Mouse (Mus musculus): ENCODE data around the gene Gnb1. TPM values are rescaled to one million over a fixed set of nuclear protein-coding genes. Genes with fewer than 3 reads are reported as not detected.

Gene Gnb1
- polyA plus RNA-seq, 1 experiment from 2014 or later, result 376 TPM

DNA sequence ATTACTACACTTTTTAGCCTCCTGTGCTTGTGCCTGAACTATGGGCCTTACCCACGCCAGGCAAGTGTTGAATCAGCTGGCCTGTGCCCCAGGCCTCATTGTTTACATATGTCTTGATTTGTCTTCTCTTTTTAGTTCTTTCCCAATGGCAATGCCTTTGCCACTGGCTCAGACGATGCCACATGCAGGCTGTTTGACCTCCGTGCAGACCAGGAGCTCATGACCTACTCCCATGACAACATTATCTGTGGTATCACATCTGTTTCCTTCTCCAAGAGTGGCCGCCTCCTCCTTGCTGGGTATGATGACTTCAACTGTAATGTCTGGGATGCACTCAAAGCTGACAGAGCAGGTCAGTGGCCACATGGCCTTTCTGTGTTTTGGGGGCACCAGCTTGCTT lies 63.7 kb downstream of the Gnb1 start:
- Histone ChIP-seq H3K27me3 (ENCODE audit: insufficient read depth, low read length) (no peaks in the 10 kb centered on the region), H3K4me3 (replicated peaks; ENCODE audit: low read depth, low read length) (no peak overlapping the region), H3K36me3 (ENCODE audit: insufficient read depth, low read length) (peaks cover 78% of the 10 kb centered on the region), H3K9me3 (replicated peaks; ENCODE audit: low read length) (no peaks in the 10 kb centered on the region), H3K4me1 (replicated peaks; ENCODE audit: insufficient read depth, low read length) (no peaks in the 10 kb centered on the region), H3K9ac (ENCODE audit: low read depth, low read length) (no peak overlapping the region), H3K4me2 (ENCODE audit: low read length) (no peak overlapping the region), H3K27ac (no peak overlapping the region)
- ATAC-seq (replicated peaks; ENCODE audit: low FRiP score, low read depth) (no peak), DNase-seq (ENCODE audit: low spot score) (no peak)
- 73% methylated on average over 4 of the region's 4 CpGs for WGBS
- no peak for TF ChIP-seq CTCF (IDR thresholded peaks at IDR 0.05; ENCODE audit: low read depth)

DNA sequence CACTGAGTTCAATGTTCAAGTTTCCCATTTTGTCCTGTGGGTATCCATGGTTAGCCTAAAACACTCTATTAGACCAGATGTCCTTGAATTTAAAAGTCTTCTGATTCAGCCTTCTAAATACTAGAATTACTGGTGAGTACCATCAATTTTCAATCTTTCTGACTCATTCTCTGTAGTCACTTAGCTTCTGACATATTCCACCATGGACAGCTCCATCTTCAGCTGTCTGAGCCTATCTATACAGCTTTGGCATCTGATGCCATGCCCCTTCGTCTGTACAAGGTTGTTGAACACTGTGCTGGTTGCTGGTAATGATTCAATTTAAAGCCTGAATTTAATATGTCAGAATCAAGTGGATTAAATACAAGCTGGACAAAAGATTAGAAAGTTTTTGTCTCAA lies 64.3 kb downstream of the Gnb1 start:
- TF ChIP-seq CTCF (IDR thresholded peaks at IDR 0.05; ENCODE audit: low read depth), result no peak
- Histone ChIP-seq H3K27me3 (ENCODE audit: insufficient read depth, low read length) (no peaks in the 10 kb centered on the region), H3K36me3 (ENCODE audit: insufficient read depth, low read length) (peaks cover 79% of the 10 kb centered on the region), H3K9me3 (replicated peaks; ENCODE audit: low read length) (no peaks in the 10 kb centered on the region), H3K4me1 (replicated peaks; ENCODE audit: insufficient read depth, low read length) (no peaks in the 10 kb centered on the region), H3K9ac (ENCODE audit: low read depth, low read length) (no peak overlapping the region), H3K27ac (no peak overlapping the region), H3K4me2 (ENCODE audit: low read length) (no peak overlapping the region), H3K4me3 (replicated peaks; ENCODE audit: low read depth, low read length) (no peak overlapping the region)
- WGBS, result 70% methylated on average over 1 of the region's 1 CpGs
- DNase-seq (ENCODE audit: low spot score) (no peak), ATAC-seq (replicated peaks; ENCODE audit: low FRiP score, low read depth) (no peak)

DNA sequence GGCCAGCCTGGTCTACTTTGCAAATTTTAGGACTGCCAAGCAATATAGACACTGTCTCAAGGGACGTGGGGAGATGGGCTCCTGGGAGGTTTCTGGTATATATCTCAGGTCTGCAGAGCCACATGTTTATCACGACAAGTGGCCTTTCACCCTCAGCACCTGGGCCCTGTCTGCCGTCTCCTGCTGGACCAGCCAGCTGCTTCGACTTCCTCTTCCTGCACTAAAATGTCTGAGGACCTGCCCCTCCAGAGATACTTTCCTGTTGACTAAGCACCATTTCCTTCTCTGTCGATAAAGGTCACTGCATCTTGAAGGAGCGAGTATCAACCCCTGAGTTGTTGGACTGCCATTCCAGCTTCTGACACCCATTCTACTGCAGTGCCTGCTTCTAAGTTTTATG lies 68.3 kb downstream of the Gnb1 start:
- H3K27ac ChIP-seq, result no peak overlapping the region; the same call in 1 of the 2 replicates
- DNase-seq (ENCODE audit: low spot score), result no peak
- WGBS, result 45% methylated on average over 6 of the region's 6 CpGs
- H3K4me2 ChIP-seq (ENCODE audit: low read length), result no peak overlapping the region
- ATAC-seq (replicated peaks; ENCODE audit: low FRiP score, low read depth), result no peak
- H3K9me3 ChIP-seq (replicated peaks; ENCODE audit: low read length), result no peaks in the 10 kb centered on the region
- peaks cover 3% of the 10 kb centered on the region; the same call in 1 of the 2 replicates for H3K4me1 ChIP-seq (replicated peaks; ENCODE audit: insufficient read depth, low read length)
- H3K36me3 ChIP-seq (ENCODE audit: insufficient read depth, low read length), result peaks cover 55% of the 10 kb centered on the region
- no peak overlapping the region for H3K4me3 ChIP-seq (replicated peaks; ENCODE audit: low read depth, low read length)
- no peak for TF ChIP-seq CTCF (IDR thresholded peaks at IDR 0.05; ENCODE audit: low read depth)
- H3K27me3 ChIP-seq (ENCODE audit: insufficient read depth, low read length), result no peaks in the 10 kb centered on the region
- H3K9ac ChIP-seq (ENCODE audit: low read depth, low read length), result no peak overlapping the region

DNA sequence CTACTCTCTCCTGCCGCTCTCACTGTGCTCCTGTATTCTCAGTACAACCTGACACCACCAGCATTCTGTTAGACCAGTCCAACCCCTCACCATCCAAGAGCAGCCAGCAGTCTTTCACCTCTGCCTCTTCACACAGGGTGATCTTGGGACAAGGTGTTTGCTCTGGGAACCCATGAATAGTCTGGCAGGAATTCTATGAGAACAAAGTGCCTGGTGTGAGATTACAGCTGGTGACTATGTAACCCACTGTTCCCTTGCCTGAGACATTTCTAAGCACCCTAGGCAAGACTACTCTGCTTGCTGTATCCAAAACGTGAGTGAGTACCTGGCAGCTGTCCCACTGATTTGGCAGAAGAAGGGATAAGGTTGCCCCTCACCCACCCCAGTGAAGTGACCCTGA lies 69.8 kb downstream of the Gnb1 start:
- Histone ChIP-seq H3K27ac (no peak overlapping the region), H3K36me3 (ENCODE audit: insufficient read depth, low read length) (peaks cover 40% of the 10 kb centered on the region), H3K4me2 (ENCODE audit: low read length) (no peak overlapping the region), H3K4me3 (replicated peaks; ENCODE audit: low read depth, low read length) (no peak overlapping the region), H3K4me1 (replicated peaks; ENCODE audit: insufficient read depth, low read length) (peaks cover 16% of the 10 kb centered on the region), H3K9me3 (replicated peaks; ENCODE audit: low read length) (no peaks in the 10 kb centered on the region), H3K9ac (ENCODE audit: low read depth, low read length) (no peak overlapping the region), H3K27me3 (ENCODE audit: insufficient read depth, low read length) (no peaks in the 10 kb centered on the region)
- WGBS, result 50% methylated on average over 2 of the region's 2 CpGs
- ATAC-seq (replicated peaks; ENCODE audit: low FRiP score, low read depth) (no peak), DNase-seq (ENCODE audit: low spot score) (no peak)
- TF ChIP-seq CTCF (IDR thresholded peaks at IDR 0.05; ENCODE audit: low read depth), result no peak

DNA sequence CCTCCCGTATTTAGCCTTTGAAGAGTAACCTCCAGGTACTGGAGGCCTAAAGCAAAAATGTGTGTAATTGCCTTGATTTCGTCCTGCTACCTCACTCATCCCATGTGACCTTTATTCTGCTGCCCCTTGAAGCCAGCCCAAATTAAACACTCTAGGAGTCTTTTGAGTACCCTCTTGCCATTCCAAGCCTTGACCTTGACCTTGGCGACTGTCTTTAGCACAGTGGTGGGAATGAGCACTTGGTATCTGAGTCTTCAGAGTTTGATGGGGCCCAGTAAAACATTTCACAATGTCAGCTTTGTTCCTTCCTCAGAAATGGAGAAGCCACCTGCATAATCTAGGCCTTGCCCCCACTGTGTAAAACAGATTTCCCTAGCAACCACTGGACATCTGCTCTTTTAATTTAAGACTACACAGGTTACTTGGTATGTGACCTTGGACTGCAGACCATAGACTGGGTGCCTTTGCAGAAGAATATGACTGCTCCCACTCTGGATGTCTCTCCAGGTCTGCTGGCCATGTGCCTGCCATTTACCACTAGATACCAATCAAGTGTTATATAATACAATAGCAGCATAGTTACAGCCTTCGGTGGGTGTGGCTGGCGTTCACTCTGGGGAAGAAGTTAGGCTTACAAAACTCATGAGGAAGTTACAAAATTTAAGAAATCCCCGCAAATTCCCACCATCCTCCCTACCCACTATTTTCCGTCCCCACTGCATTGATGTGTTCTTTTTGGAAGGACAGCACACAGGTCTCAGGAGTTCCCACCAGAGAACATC lies 70.7 kb downstream of the Gnb1 start, which contains the start of gene Nadk:
Nadk (plus strand) TSS at position 718 of the 782 bp plus-strand sequence.
- TF ChIP-seq CTCF (IDR thresholded peaks at IDR 0.05; ENCODE audit: low read depth), result no peak
- Histone ChIP-seq H3K4me3 (replicated peaks; ENCODE audit: low read depth, low read length) (no peak within 1 kb of the TSS; the same call in 1 of the 2 replicates), H3K4me2 (ENCODE audit: low read length) (peak within 1 kb of the TSS; percentile 53), H3K9ac (ENCODE audit: low read depth, low read length) (peak within 1 kb of the TSS; percentile 36; the same call in 1 of the 2 replicates), H3K27me3 (ENCODE audit: insufficient read depth, low read length) (no peaks in the 10 kb centered on the region), H3K9me3 (replicated peaks; ENCODE audit: low read length) (no peaks in the 10 kb centered on the region), H3K36me3 (ENCODE audit: insufficient read depth, low read length) (peaks cover 31% of the 10 kb centered on the region), H3K4me1 (replicated peaks; ENCODE audit: insufficient read depth, low read length) (peaks cover 21% of the 10 kb centered on the region), H3K27ac (peak within 1 kb of the TSS; percentile 70)
- 62% methylated on average over 7 of the region's 7 CpGs for WGBS
- no peak for DNase-seq (ENCODE audit: low spot score)
- ATAC-seq (replicated peaks; ENCODE audit: low FRiP score, low read depth), result no peak

DNA sequence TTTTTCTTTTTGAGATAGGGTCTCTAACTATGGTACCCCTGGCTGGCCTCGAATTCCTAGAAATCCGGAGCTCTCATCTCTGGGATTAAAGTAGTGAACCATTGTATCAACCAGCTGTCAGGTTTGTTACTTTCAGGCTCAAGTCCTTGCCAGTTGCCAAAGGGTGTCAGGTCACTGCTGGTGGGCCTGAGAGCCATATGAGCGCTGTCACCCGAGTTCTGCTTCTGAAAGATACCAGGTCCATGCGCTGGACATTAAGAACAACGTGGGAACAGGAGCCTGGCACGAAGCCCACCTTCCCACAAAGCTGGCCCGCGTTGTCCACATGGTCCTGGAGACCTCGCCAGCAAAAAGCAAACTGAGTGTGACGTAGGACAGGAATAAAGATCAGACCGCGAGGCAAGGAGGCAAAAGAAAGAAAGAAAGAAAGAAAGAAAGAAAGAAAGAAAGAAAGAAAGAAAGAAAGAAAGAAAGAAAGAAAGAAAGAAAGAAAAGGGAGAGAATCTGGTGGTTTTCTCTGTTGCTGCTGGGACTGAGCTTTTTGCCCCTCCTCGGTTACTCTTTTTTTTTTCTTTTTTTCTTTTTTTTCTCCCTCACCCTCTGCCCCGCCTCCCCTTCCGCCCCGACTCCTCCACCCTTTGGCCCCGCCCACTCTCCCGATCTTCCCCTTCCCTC lies 71.7 kb downstream of the Gnb1 start:
- H3K36me3 ChIP-seq (ENCODE audit: insufficient read depth, low read length), result peaks cover 24% of the 10 kb centered on the region
- no peak overlapping the region; the same call in 1 of the 2 replicates for H3K4me3 ChIP-seq (replicated peaks; ENCODE audit: low read depth, low read length)
- ATAC-seq (replicated peaks; ENCODE audit: low FRiP score, low read depth), result 0 out of 2 replicates have a peak, but pooled peaks have one; percentile 5
- H3K4me1 ChIP-seq (replicated peaks; ENCODE audit: insufficient read depth, low read length), result peaks cover 21% of the 10 kb centered on the region
- peak overlapping the region; percentile 70 for H3K27ac ChIP-seq
- TF ChIP-seq CTCF (IDR thresholded peaks at IDR 0.05; ENCODE audit: low read depth), result no peak
- no peaks in the 10 kb centered on the region for H3K27me3 ChIP-seq (ENCODE audit: insufficient read depth, low read length)
- H3K4me2 ChIP-seq (ENCODE audit: low read length), result peak overlapping the region; percentile 53
- no peaks in the 10 kb centered on the region for H3K9me3 ChIP-seq (replicated peaks; ENCODE audit: low read length)
- WGBS, result under 1% methylated on average over 19 of the region's 19 CpGs
- H3K9ac ChIP-seq (ENCODE audit: low read depth, low read length), result peak overlapping the region; percentile 36; the same call in 1 of the 2 replicates
- DNase-seq (ENCODE audit: low spot score), result peak; percentile 60

All from kidney, postnatal 0 days (tissue).